Mouse (Mus musculus) MEL (cell line): ENCODE measurements around the gene Rps28.

ENCODE experiments used
- CHD2 ChIP-seq: IDR thresholded peaks from 2 replicates; pipeline ENCODE4 v1.6.1; 2011; ENCODE audit warnings: low read length, improper control_type of control experiment
- CTCF ChIP-seq, 3 experiments: IDR thresholded peaks in 2 of 3; conservative IDR thresholded peaks in 1 of 3; 2 replicates each; pipeline ENCODE4 v1.5.1; 2011 to 2012; ENCODE audit warnings: low read length in 3 of 3, low read depth in 2 of 3, mild to moderate bottlenecking in 2 of 3, improper control_type of control experiment in 1 of 3, inconsistent platforms in 1 of 3, mixed read lengths in 1 of 3, moderate library complexity in 1 of 3; ENCODE audit not compliant: control insufficient read depth in 1 of 3, insufficient read depth in 1 of 3, poor library complexity in 1 of 3, severe bottlenecking in 1 of 3
- KAT2A ChIP-seq: conservative IDR thresholded peaks from 2 replicates; pipeline ENCODE4 v1.6.1; 2012; ENCODE audit warnings: low read depth, low read length, improper control_type of control experiment, inconsistent platforms
- NRF1 ChIP-seq: IDR thresholded peaks from 2 replicates; pipeline ENCODE4 v1.6.1; 2014; ENCODE audit warnings: low read depth, mild to moderate bottlenecking, inconsistent platforms, low read length, improper control_type of control experiment, moderate library complexity; ENCODE audit not compliant: poor library complexity, insufficient read depth, severe bottlenecking

DNA sequence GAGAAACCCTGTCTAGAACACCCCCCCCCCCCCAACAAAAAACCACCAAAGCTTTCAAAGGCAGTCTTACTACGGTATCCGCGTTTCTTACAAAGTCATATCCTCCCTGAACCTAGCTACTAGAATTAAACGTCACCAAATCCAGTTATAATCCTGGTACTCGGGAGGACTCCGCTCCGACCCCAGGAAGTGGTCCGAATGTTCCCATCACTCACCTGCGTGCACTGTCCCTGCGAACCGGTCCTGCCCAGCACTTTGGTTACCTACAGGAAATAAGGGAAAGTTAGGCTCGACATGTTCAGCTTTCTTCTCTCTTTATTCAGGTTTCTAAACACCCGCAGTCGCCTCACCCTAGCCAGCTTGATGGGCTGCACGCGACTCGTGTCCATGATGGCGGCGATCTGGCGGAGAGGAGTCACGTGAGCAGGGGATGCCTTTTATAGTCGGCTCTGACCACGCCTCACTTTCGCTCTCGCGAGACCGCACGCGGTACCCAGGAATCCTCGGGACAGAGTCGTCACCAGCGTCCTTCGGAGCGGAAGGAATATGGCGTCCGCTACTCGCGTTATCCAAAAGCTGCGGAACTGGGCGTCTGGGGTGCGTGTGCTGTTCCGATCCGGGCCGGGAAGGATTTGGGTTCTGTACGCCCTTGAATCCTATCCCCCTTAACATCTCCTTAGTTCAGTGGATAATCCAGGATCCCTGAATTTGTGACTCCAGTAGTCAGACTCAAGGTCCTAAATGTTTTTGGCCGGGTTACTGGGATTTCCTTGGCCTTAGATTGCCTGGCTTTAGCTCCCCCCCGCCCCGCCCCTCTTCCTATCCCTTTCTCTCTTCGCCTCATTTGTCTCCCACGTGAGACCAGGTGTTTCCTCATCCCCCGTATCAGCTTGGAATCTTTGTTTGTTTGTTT lies at the start of gene Rps28, which contains the start of gene Ndufa7:
- TF ChIP-seq NRF1 (no peak), CTCF (IDR thresholded peaks at IDR 0.05 in 2 of 3, conservative IDR thresholded peaks at IDR 0.05 in 1 of 3; ENCODE audit: control insufficient read depth in 1 of 3, insufficient read depth in 1 of 3, low read depth in 2 of 3, low read length in 3 of 3, poor library complexity in 1 of 3, severe bottlenecking in 1 of 3) (no peak), KAT2A (peak; percentile 76), CHD2 (peak; percentile 97)
